ENCODE assay signal across 10 mouse cellular contexts in the genomic region with DNA sequence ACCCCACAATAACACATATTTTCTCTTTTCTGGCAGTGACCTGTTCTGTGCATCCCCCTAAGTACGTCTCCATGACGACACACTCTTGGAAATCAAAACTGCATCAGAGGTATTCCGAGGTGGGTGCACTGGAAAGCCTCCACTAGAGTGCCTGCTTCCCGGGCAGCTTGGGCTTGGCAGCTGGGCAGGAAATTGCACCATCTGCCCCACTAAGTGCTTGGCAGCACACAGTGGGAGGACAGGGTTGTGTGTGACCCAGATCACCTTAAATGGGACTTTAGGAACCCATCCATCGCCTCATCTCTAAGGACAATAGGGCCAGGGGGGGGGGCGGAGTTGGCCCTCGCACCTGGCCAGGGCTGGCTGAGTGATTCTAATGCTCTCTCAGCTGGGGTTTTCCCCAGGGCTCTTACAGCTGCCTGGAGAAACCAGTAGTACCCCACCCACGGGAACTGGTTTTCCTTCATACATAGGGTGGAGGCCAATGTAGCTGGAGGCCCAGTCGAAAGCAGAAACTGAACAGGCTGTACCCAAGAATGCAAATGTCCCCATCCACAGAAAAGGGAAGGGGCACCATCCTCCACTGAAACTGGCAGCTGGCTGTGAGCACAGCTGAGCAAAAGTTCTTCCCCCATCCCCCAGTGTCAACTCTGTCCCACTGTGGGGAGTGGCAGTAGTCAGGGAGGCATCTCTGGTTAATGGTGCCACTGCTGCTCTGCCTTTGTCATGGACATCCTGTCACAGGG.
DNase-seq lines count a peak whose midpoint lies in the region; ATAC-seq and TF ChIP-seq lines count a peak whose summit lies in the region.
"Had no signal": no experiment of that assay in that cellular context is flagged by ENCODE, and none has a peak within 500 bp of the region (broad histone marks: within the 10 kb centered on the region; RNA-seq: fewer than 3 reads in every experiment).

No protein-coding gene starts in this region.

- H3K27ac ChIP-seq in hindbrain, embryonic 11.5 days (ENCODE audit: low read depth, low read length), result no peak overlapping the region
- H3K27ac ChIP-seq: midbrain, embryonic 15.5 days had no signal

- H3K79me2 ChIP-seq in myocyte (ENCODE audit: control insufficient read depth, insufficient read depth), result no peaks in the 10 kb centered on the region

- no peaks in the 10 kb centered on the region for H3K9me3 ChIP-seq in hindbrain, embryonic 11.5 days (ENCODE audit: control insufficient read depth, low read length)
- H3K9me3 ChIP-seq: midbrain, embryonic 15.5 days had no signal

- H3K36me3 ChIP-seq in myocyte (ENCODE audit: control insufficient read depth, insufficient read depth), result no peaks in the 10 kb centered on the region
- no peaks in the 10 kb centered on the region for H3K36me3 ChIP-seq in hindbrain, embryonic 11.5 days (ENCODE audit: control insufficient read depth, insufficient read depth, low read length)
- H3K36me3 ChIP-seq: midbrain, embryonic 15.5 days had no signal

- DNase-seq in gastrocnemius, adult 18-20 months (ENCODE audit: low spot score), result peak; percentile 27
- no peak for DNase-seq in gastrocnemius, postnatal 36 days
- DNase-seq in B cell, adult 2 months, result peak; percentile 71
- DNase-seq in induced T-regulatory cell, adult 2 months (ENCODE audit: low read depth), result peak; percentile 72
- DNase-seq in cerebellum, postnatal 36 days, result no peak
- DNase-seq in right cerebral cortex, adult 2 months (ENCODE audit: low spot score in 2 of 2), result no peak
- no peak for DNase-seq in hindbrain, embryonic 11.5 days (ENCODE audit: low spot score)
- DNase-seq: thymus, postnatal 14 days had no signal

- WGBS in hindbrain, embryonic 11.5 days, result 67% methylated on average over 9 of the region's 9 CpGs

- no peak for TF ChIP-seq POLR2A in myocyte (IDR thresholded peaks at IDR 0.05; ENCODE audit: insufficient read length, low read depth)

- no peak overlapping the region for H3K9ac ChIP-seq in hindbrain, embryonic 11.5 days (ENCODE audit: low read depth, low read length)
- H3K9ac ChIP-seq: midbrain, embryonic 15.5 days had no signal

- ATAC-seq in hindbrain, embryonic 11.5 days (ENCODE audit: low FRiP score), result no peak
- ATAC-seq: midbrain, embryonic 15.5 days had no signal

- intact Hi-C loops in gastrocnemius, postnatal 36 days (cut with DNase I), result no loop called here

- H3K27me3 ChIP-seq in myocyte (ENCODE audit: control insufficient read depth, insufficient read depth, insufficient read length), result no peaks in the 10 kb centered on the region
- no peaks in the 10 kb centered on the region for H3K27me3 ChIP-seq in hindbrain, embryonic 11.5 days (ENCODE audit: control insufficient read depth, insufficient read depth, low read length)
- H3K27me3 ChIP-seq: midbrain, embryonic 15.5 days had no signal

- no peak overlapping the region for H3K4me3 ChIP-seq in myocyte
- H3K4me3 ChIP-seq in hindbrain, embryonic 11.5 days (ENCODE audit: low read depth, low read length), result no peak overlapping the region
- H3K4me3 ChIP-seq: midbrain, embryonic 15.5 days had no signal

- no peak overlapping the region for H3ac ChIP-seq in myocyte (ENCODE audit: control insufficient read depth, insufficient read length)

- H3K4me1 ChIP-seq in hindbrain, embryonic 11.5 days (replicated peaks; ENCODE audit: control insufficient read depth, insufficient read depth, low read length), result no peaks in the 10 kb centered on the region
- H3K4me1 ChIP-seq: midbrain, embryonic 15.5 days had no signal

- no peak overlapping the region for H3K4me2 ChIP-seq in myocyte (ENCODE audit: low read depth)
- H3K4me2 ChIP-seq in hindbrain, embryonic 11.5 days (replicated peaks; ENCODE audit: low read depth, low read length), result no peak overlapping the region
- H3K4me2 ChIP-seq: midbrain, embryonic 15.5 days had no signal

TF ChIP-seq in myocyte, 11 proteins besides CTCF, POLR2A, EP300 and RAD21:
- no peak for TF ChIP-seq TCF12 (IDR thresholded peaks at IDR 0.05; ENCODE audit: insufficient read depth, poor library complexity, severe bottlenecking)
- TF ChIP-seq USF1 (IDR thresholded peaks at IDR 0.05; ENCODE audit: low read depth), result no peak
- TF ChIP-seq CEBPB (IDR thresholded peaks at IDR 0.05; ENCODE audit: insufficient read depth, poor library complexity, severe bottlenecking), result no peak
- no peak for TF ChIP-seq MAX (IDR thresholded peaks at IDR 0.05; ENCODE audit: low read depth)
- peak in 2 of 3 experiments; percentile 12 to 85 for TF ChIP-seq MYOG (IDR thresholded peaks at IDR 0.05; ENCODE audit: control insufficient read depth in 1 of 3, insufficient read depth in 1 of 3, insufficient read length in 2 of 3, low read depth in 2 of 3)
- peak in 1 of 3 experiments; percentile 76 for TF ChIP-seq MYOD1 (IDR thresholded peaks at IDR 0.05; ENCODE audit: control insufficient read depth in 1 of 3, insufficient read length in 2 of 3, low read depth in 2 of 3)
- no peak for TF ChIP-seq POLR2AphosphoS2 (IDR thresholded peaks at IDR 0.05; ENCODE audit: insufficient read length, low read depth)

Comparison
In these comparisons a context has a peak if more than half of its experiments do, and no peak if none do; other contexts are left out.
1. DNase-seq: peak in gastrocnemius, adult 18-20 months (single experiment), B cell, adult 2 months (2 of 2) and induced T-regulatory cell, adult 2 months (single experiment); none in gastrocnemius, postnatal 36 days (0 of 2), cerebellum, postnatal 36 days (0 of 2), right cerebral cortex, adult 2 months (0 of 2) and hindbrain, embryonic 11.5 days (single experiment).